Mouse (Mus musculus) thymus, adult 2 months (tissue): Measurements from ENCODE around the gene Cyp4f40. TPM values are rescaled to one million over a fixed set of nuclear protein-coding genes. Genes with fewer than 3 reads are reported as not detected.

Experiments
- DNase-seq: peaks from one replicate; pipeline ENCODE4 v3.0.0; 2021
- H3K27ac ChIP-seq: fragments of 200-500 bp; 2 replicates; pipeline ENCODE4 v1.5.1; 2012; ENCODE audit warnings: low read length, control low read depth; ENCODE audit not compliant: control insufficient read depth, insufficient read depth
- H3K27me3 ChIP-seq: fragments of 200-500 bp; 2 replicates; pipeline ENCODE4 v1.6.1; 2012; ENCODE audit warnings: mild to moderate bottlenecking, low read length, moderate library complexity, mixed read lengths; ENCODE audit not compliant: control insufficient read depth, insufficient read depth
- H3K36me3 ChIP-seq: fragments of 200-500 bp; 2 replicates; pipeline ENCODE4 v1.6.1; 2012; ENCODE audit warnings: mild to moderate bottlenecking, low read length, moderate library complexity; ENCODE audit not compliant: control insufficient read depth, insufficient read depth
- H3K4me1 ChIP-seq: fragments of 200-500 bp; replicated peaks from 2 replicates; pipeline ENCODE4 v1.6.1; 2012; ENCODE audit warnings: low read length; ENCODE audit not compliant: control insufficient read depth, insufficient read depth
- H3K4me3 ChIP-seq: fragments of 200-500 bp; 2 replicates; pipeline ENCODE4 v1.5.1; 2012; ENCODE audit warnings: mild to moderate bottlenecking, low read length, control low read depth, moderate library complexity; ENCODE audit not compliant: control insufficient read depth, insufficient read depth
- CTCF ChIP-seq: fragments of 200-500 bp; IDR thresholded peaks from 2 replicates; pipeline ENCODE4 v1.5.1; 2012; ENCODE audit warnings: mild to moderate bottlenecking, control low read depth, low read length, moderate library complexity, borderline replicate concordance; ENCODE audit not compliant: control insufficient read depth, poor library complexity, insufficient read depth; ENCODE audit errors: extremely low read depth
- POLR2A ChIP-seq: fragments of 200-500 bp; IDR thresholded peaks from 2 replicates; pipeline ENCODE4 v1.6.1; 2012; ENCODE audit warnings: mild to moderate bottlenecking, low read length, control low read depth, moderate library complexity; ENCODE audit not compliant: control insufficient read depth, poor library complexity, insufficient read depth; ENCODE audit errors: extremely low read depth
- WGBS: fragments of 180-500 bp; shearing (Covaris S2); methylation state at CpG from one replicate; pipeline ENCODE4 v1.1.7; 2018; 5-methylcytosine and 5-hydroxymethylcytosine counted together
- polyA plus RNA-seq: library from polyadenylated mRNA; depleted of rRNA; stranded (reverse); fragments of >200 nt; gene quantifications from 2 replicates; pipeline ENCODE4 v1.2.3, GENCODE M21; 2012

Gene Cyp4f40
- polyA plus RNA-seq, 1 experiment: 0.30 TPM

GRCm38 (mm10) chr17:32634972-32635314 is 23.8 kb upstream of the Cyp4f40 start:
- Histone ChIP-seq H3K36me3 (no peaks in the 10 kb centered on the region), H3K4me1 (0 out of 2 replicates have a peak, but pooled peaks cover 4% of the 10 kb centered on the region), H3K27ac (no peak overlapping the region), H3K27me3 (no peaks in the 10 kb centered on the region), H3K4me3 (no peak overlapping the region)
- WGBS: 1% methylated on average over 17 of the region's 17 CpGs
- peak; percentile 81 for DNase-seq
- TF ChIP-seq POLR2A (no peak), CTCF (peak; percentile 87)

- Histone ChIP-seq H3K4me3 (no peak overlapping the region), H3K4me1 (0 out of 2 replicates have a peak, but pooled peaks cover 4% of the 10 kb centered on the region), H3K36me3 (no peaks in the 10 kb centered on the region), H3K27me3 (no peaks in the 10 kb centered on the region), H3K27ac (no peak overlapping the region)
- no peak for DNase-seq
- no peak for TF ChIP-seq CTCF
- TF ChIP-seq POLR2A: no peak
- WGBS: 70% methylated on average over 3 of the region's 3 CpGs
Measured at GRCm38 (mm10) chr17:32636341-32636740, 22.4 kb upstream of the Cyp4f40 start.

- Histone ChIP-seq H3K36me3 (no peaks in the 10 kb centered on the region), H3K27ac (no peak overlapping the region), H3K27me3 (no peaks in the 10 kb centered on the region), H3K4me1 (0 out of 2 replicates have a peak, but pooled peaks cover 4% of the 10 kb centered on the region), H3K4me3 (no peak overlapping the region)
- TF ChIP-seq POLR2A (no peak), CTCF (no peak)
- 88% methylated on average over 2 of the region's 2 CpGs for WGBS
- no peak for DNase-seq
Measured at GRCm38 (mm10) chr17:32637151-32637550, 21.5 kb upstream of the Cyp4f40 start.

GRCm38 (mm10) chr17:32646631-32647030 is 12.1 kb upstream of the Cyp4f40 start:
- H3K27me3 ChIP-seq: no peaks in the 10 kb centered on the region
- no peak for TF ChIP-seq POLR2A
- no peak for TF ChIP-seq CTCF
- WGBS: 87% methylated on average over 4 of the region's 4 CpGs
- no peak overlapping the region for H3K4me3 ChIP-seq
- no peak overlapping the region for H3K27ac ChIP-seq
- H3K4me1 ChIP-seq: no peaks in the 10 kb centered on the region
- DNase-seq: no peak
- no peaks in the 10 kb centered on the region for H3K36me3 ChIP-seq

GRCm38 (mm10) chr17:32653860-32654259 is 4.8 kb upstream of the Cyp4f40 start:
- WGBS: 98% methylated on average over 4 of the region's 4 CpGs
- Histone ChIP-seq H3K4me1 (no peaks in the 10 kb centered on the region), H3K36me3 (no peaks in the 10 kb centered on the region), H3K27ac (no peak overlapping the region), H3K27me3 (no peaks in the 10 kb centered on the region), H3K4me3 (no peak overlapping the region)
- no peak for DNase-seq
- TF ChIP-seq CTCF (no peak), POLR2A (no peak)

GRCm38 (mm10) chr17:32657041-32657440 is 1.7 kb upstream of the Cyp4f40 start:
- H3K4me1 ChIP-seq: no peaks in the 10 kb centered on the region
- WGBS: 64% methylated on average over 3 of the region's 3 CpGs
- TF ChIP-seq CTCF: no peak
- no peak for TF ChIP-seq POLR2A
- no peak for DNase-seq
- H3K4me3 ChIP-seq: no peak overlapping the region
- H3K36me3 ChIP-seq: no peaks in the 10 kb centered on the region
- no peaks in the 10 kb centered on the region for H3K27me3 ChIP-seq
- H3K27ac ChIP-seq: no peak overlapping the region

- Histone ChIP-seq H3K36me3 (no peaks in the 10 kb centered on the region), H3K27ac (no peak overlapping the region), H3K27me3 (no peaks in the 10 kb centered on the region), H3K4me1 (no peaks in the 10 kb centered on the region), H3K4me3 (no peak overlapping the region)
- TF ChIP-seq POLR2A (no peak), CTCF (no peak)
- DNase-seq: no peak
- WGBS: 78% methylated on average over 1 of the region's 1 CpGs
Measured at GRCm38 (mm10) chr17:32658246-32658645, 454 bp upstream of the Cyp4f40 start.
